Mouse (Mus musculus) frontal cortex, adult 2 months (tissue): ENCODE measurements around the gene Mtmr4. TPM values are rescaled to one million over a fixed set of nuclear protein-coding genes. Genes with fewer than 3 reads are reported as not detected.

ENCODE experiments used
- DNase-seq, 2 experiments: peaks; one replicate each; pipeline ENCODE4 v3.0.0; 2022; ENCODE audit warnings: low spot score in 1 of 2; ENCODE audit errors: extremely low spot score in 1 of 2
- polyA plus RNA-seq: library from polyadenylated mRNA; depleted of rRNA; stranded (reverse); fragments of >200 nt; gene quantifications from 2 replicates; pipeline ENCODE4 v1.2.3, GENCODE M21; 2012

Gene Mtmr4
- polyA plus RNA-seq, 1 experiment, result 47.3 TPM

DNA sequence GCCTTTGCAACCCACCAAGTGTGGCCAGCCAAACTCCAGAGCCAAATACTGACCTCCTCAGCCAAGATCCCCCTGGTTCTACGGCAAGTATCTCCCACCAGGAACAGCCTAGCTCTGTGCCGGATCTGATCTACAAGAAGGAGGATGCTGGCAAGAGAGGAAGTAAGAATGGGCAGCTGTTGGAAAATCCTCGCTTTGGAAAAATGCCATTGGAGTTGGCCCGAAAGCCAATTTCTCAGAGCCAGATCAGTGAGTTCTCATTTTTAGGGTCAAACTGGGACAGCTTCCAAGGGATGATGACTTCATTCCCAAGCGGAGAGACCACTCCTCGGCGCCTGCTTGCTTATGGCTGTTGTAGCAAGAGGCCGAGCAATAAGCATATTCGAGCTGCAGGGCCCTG lies 19.6 kb downstream of the Mtmr4 start:
- DNase-seq, result no peak

DNA sequence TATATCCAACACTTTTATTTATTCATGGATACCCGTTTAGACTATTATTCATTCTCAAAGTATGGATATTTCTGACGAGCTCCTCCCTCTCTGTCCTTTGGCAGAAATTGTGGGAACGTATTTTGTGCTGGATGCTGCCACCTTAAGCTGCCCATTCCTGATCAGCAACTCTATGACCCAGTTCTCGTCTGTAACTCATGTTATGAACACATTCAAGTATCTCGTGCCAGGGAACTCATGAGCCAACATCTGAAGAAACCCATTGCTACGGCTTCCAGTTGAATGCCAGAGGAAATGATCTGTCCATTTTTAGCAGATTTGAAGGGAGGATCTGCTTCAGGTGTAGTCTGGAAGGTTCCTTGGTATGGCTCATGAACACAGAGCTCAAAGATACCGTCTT lies 22.0 kb downstream of the Mtmr4 start:
- no peak for DNase-seq

DNA sequence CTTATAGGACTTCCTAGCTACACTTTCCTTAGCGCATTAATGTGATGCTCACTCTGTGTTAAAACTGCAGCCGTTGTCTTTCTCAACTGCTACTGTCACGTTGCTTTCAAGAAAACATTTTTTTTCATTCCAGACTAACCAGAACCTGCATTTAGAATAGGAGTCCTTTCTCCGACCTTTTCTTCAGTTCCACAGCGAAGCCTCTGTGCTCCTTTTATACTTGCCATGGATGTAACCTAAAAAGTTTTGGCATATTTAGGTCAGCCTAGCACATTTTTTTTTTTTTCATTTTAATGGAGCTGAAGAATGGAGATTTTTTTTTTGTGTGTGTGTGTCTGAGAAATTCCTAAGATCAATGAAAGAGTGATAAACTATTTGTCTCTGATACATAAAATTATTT lies 23.6 kb downstream of the Mtmr4 start:
- DNase-seq, result no peak

DNA sequence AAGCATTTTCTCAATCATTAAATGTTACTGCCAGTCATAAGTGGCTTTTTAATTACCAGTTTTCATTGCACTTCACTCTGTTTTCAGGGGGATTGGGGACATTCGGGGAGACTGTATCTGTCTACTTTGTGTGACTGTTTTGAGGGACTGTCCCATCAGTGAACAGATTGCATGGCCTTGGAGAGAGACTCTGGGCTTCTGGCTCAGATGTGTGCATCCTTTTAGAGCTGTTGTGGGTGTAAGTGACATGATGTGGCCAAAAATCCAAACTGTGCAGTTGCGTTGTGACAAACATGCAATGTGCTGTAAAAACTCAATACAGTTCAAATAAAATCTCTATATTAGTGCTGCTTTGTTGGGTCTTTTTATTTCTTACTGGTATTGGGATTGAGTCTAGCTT lies 24.0 kb downstream of the Mtmr4 start:
- no peak for DNase-seq

DNA sequence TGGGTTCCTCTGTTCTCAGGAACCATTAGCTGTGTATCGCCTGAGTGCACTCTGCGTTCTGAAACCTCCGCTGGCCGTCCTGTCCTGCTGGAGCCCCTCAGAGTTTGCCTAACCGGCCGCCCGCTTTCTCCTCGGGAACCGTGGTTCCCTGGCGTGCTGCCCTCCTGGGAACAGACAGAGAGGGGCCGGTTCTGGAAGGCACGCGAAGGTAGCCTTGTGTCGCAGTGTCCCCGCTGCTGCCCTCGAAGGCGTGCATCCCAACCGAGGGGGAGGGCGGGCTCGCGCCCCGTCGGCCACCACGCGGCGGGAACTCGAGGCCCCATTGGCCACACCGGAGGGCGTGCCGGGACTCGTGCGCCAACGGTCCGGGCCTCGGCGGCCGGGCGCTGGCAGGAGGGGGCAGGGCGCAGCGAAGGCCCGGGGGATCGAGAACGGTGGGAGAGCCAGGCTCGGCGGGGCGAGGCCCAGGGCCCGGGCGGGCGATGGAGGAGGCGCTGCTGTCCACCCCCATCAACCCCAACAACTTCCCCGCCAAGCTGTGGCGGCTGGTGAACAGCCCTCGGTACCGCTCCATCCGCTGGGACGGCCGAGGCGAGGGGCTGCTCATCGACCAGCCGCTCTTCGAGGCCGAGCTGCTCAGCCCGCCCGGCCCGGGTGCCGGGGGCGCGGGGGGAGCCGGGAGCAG lies 25.0 kb downstream of the Mtmr4 start, which contains the start of gene Hsf5:
Hsf5 (plus strand) TSS at position 375 of the 685 bp plus-strand sequence.
- DNase-seq, result no peak

DNA sequence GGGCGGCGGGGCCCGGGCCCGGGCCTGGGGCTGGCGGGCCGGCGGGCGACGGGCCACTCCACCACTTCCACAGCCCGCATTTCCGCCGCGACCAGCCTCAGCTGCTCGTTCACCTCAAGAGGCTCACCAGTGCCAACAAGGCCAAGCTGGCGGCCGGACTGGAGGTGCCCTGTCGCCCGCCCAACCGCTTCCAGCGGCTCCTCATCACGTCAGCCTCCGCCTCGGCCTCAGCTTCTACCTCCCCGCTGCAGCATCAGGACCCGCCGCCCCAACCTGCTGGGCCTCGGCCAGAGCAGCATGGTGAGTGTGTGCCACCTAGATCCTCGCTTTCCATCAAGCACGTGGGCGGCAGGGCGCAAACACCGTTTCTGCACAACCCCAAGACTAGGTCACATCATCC lies 25.6 kb downstream of the Mtmr4 start:
- no peak for DNase-seq

DNA sequence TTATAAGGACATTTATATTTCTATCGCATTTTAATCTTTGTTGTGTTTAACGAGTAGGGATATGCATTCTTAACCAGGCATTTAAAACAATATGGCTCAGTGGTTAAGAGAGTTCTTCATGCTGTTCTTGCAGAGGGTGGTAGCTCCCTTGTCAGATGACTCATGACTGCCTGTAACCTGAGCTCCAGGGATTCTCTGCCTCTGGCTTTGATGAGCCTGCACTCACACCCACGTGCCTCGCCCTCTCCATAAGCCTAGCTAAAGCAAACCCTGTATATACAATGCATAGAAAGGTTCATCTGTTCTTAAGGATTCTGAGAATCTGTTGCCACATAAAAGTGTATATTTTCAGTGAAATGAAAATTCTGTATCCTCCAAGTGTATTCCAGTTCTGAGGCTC lies 31.2 kb downstream of the Mtmr4 start:
- no peak for DNase-seq

DNA sequence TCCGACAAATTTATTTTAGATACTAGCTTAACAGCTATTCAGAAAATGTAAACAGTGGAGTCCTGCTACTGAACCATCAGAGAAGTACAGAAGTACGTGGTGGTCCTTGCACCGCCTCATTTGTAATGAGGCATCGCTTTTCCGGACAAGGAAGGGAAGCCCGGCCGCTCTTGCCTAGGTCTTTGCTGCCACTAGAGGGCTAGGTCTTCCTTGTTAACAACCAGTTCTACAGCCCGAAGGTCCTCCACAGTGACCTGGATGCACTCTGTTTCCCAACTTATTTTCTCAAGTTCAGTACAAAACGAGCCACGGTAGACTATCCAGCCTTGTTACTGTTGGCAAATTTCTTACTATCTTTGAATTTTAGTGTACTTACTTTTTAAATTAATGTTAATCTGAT lies 37.9 kb downstream of the Mtmr4 start:
- DNase-seq, result no peak

DNA sequence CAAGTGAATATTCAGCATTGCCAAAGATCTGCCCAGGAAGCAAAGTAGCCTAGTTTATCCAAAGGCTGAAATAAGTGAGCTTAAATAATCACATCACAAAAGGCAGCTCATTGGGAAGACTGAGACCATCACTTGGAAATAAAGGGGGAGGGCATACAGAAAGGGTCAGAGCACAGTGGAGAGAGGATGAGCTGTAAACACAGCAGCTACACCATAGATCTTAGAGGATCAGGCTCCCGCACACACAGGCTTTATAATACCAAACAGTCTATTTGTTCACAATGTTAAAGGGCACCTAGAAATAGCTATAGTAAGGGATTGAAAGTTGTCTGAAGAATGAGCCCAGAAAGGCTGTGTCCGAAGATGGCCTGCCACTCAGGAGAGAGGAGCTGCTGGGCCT lies 46.8 kb downstream of the Mtmr4 start:
- DNase-seq, result no peak

DNA sequence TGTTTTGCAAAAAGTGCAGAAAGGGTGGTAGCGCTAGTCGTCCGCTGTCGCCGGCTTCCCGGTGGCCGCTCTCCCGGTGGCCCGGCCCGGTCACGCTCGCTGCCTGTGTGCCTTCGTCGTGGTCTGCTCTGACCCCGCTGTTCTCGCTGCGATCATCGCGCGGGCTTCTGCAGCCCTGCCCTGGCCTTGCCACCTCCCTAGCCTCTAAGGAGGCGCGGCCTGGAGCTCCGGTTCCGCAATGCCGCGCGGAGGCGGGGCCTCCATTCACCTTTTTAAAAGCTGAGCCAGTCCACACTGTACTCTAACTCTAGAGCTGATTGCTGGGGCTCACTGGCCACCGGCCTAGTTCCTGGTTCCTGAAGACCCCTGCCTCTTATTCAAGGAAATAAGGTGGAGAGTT lies 47.2 kb downstream of the Mtmr4 start:
- DNase-seq, result no peak

DNA sequence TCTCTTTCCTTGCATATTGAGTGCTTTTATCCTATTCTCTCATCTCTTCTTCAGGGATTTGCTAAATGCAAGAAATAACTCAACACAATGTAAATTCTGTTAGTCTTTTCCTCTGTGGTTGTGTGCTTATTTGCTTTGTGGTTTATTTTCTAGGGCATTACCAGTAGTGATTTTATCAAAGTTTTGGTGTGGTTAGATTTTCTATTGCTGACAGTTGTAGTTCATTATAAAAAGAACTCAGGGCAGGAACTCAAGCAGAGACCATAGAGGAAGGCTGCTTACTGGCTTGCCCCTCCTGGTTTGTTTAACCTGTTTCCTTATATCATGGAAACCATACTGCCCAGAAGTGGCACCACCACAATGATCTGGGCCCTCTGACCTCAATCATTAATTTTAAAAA lies 50.9 kb downstream of the Mtmr4 start:
- DNase-seq, result no peak

DNA sequence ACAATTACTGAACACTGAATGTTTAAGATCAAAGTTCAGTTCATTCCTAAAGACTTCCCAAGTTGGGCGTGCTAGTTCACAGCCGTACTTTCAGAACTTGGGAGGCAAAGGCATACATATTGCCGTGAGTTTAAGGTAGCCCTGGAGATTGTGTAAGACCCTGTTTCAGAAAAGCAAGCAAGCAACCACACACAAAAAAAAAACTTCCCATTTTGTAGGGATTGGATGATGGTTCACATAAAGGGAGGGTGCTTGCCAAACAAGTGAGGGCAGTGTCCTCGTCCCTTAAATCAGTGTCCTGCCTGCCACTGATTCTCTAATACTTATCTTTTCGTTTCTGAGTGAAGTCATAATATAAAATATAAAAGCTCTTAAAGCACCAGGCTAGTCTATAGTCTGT lies 62.7 kb downstream of the Mtmr4 start:
- DNase-seq, result no peak

DNA sequence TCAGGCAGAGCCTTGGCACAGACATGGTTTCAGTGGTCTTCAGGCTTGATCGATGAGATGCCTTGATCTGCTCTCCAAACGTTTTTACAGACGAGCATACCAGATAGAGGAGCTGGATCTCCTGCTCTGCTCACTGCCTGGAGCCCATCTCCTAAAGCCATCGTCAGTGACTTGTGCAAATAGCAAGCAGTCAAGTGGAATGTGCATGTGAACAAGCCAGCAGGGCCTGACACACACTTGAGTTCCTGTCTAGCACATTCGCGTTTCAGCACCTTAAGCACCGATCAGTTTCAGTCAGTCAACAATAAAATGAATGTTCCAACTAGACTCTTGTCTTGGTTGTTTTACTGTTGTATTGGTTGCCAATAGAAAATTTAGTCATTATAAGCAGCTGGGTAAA lies 67.3 kb downstream of the Mtmr4 start:
- no peak for DNase-seq

DNA sequence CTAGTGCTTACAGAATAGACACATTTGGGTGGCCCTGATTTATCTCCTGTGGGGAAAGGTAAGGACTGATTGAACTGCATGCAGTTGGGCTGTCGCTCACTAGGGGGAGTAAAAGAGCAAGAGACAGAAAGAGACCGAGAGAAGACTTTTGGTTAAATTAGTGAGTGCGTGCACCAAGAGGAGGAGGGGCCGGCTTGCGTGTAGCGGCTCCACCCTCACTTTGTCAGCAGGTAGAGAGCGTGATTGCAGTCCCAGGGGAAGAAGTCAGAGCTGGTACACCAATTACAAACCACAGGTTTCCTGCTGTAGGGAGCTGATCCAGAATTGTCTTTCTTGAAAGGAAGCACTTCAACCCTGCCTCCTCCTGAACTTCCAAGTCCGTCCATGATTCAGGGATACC lies 70.4 kb downstream of the Mtmr4 start, which contains the start of gene Rnf43:
Rnf43 (plus strand) TSS at position 316 of the 400 bp plus-strand sequence.
- peak; percentile 60 to 94 for DNase-seq

DNA sequence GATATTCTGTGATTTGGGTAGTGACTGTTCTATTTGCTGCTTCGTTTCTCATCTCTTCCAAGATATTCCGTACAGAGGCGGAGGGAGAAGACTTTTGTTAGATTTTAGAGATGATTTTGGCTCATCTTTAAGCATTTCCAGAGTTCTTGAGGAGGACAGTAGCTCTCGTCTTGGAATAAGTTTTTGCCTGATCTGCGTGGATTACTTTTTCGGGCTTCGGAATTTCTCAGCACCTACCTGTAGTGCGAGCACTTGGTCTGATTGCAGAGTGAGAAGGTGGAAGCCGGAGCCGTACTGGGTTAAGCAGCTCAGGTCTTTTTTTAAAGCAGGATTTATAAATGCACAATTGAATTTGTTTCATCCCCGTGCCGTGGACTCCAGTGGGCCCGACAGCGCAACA lies 70.9 kb downstream of the Mtmr4 start:
- no peak for DNase-seq

DNA sequence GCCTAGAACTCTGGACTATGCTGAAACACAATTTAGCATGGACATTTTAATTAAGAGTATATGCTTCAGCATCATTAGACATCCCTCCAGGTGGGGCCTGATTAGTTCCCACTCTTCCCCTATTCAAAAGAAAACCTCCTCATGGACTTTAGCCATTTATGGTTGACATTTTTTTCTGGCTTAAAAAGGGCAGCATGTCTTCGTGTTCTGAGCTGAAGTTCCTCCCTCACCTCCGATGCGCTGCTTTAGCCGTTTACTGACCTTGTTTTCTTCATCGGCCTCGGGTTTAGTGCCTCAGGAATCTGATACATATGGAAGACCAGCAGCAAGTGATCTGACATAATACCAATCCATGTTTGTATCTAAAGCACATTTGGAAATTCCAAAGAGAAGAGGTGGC lies 72.0 kb downstream of the Mtmr4 start:
- no peak for DNase-seq

DNA sequence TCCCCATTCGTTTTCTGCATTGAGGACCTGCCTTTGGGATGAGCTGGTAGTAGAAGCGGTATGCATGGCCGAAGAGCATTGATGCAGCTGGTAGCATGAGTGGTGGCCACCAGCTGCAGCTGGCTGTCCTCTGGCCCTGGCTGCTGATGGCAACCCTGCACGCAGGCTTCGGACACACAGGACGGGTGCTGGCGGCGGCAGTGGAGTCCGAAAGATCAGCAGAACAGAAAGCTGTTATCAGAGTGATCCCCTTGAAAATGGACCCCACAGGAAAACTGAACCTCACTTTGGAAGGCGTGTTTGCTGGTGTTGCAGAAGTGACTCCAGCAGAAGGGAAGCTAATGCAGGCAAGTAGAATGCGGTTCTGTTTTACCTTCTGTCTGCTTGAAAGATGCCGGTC lies 72.6 kb downstream of the Mtmr4 start:
- DNase-seq, result no peak

DNA sequence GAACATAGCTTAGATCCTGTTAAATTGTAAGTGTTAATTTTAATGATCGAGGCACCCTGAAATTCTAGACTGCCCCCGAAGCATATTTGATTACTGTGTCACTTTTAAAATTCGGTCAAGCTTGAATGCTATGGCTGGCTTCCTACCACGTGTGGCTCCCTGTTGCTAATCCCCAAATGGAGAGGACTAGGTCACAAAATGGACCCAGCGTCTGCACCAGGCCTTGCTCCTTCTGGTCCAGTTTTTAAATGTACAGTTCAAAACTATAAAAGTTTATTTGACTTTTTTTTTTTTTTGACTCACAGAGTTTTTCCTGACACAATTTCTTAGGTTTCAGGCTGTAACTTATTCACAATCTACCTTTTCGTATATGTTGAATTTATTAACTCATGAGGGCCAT lies 73.3 kb downstream of the Mtmr4 start:
- DNase-seq, result no peak

DNA sequence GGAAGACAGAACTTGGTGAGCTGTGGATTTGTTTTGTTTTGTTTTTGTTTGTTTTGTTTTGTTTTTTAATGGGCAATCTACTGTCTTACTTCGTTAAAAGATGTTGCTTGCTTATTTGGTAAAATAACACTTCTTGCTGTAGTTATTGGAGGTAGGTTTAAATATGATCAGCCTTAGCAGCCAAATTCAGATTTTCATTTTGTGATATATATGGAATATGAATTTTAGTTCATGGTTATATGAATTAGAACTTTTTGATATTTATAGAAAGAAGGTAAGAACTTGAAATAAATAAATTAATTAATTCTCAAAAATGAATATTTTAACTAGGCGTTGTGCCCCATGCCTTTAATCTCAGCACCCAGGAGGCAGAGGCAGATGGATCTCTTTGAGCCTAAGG lies 73.7 kb downstream of the Mtmr4 start:
- no peak for DNase-seq
